Mouse (Mus musculus) forebrain, postnatal 0 days (tissue): ENCODE data around the gene Dyrk2. TPM values are rescaled to one million over a fixed set of nuclear protein-coding genes. Genes with fewer than 3 reads are reported as not detected.

Experiments
- ATAC-seq: fragments of 200-750 bp; cut with Nextera tagmentation; 2 replicates; pipeline ENCODE4 v1.8.0; 2017; ENCODE audit warnings: mild to moderate bottlenecking, moderate library complexity
- DNase-seq: peaks from one replicate; pipeline ENCODE4 v3.0.0-alpha.2; 2015
- H3K27ac ChIP-seq: fragments of 300-500 bp; sonication (generic); 2 replicates; pipeline ENCODE4 v1.5.1; 2014; ENCODE audit warnings: low read depth, mild to moderate bottlenecking, antibody characterized with exemption, low read length, moderate library complexity, mixed read lengths
- H3K27me3 ChIP-seq: fragments of 300-500 bp; sonication (generic); 2 replicates; pipeline ENCODE4 v1.6.1; 2014; ENCODE audit warnings: mild to moderate bottlenecking, low read length, mixed read lengths; ENCODE audit not compliant: insufficient read depth
- H3K36me3 ChIP-seq: fragments of 300-500 bp; sonication (generic); 2 replicates; pipeline ENCODE4 v1.6.1; 2014; ENCODE audit warnings: mild to moderate bottlenecking, moderate library complexity; ENCODE audit not compliant: insufficient read depth
- H3K4me1 ChIP-seq: fragments of 300-500 bp; sonication (generic); 2 replicates; pipeline ENCODE4 v1.6.1; 2014; ENCODE audit warnings: antibody characterized with exemption; ENCODE audit not compliant: insufficient read depth
- H3K4me2 ChIP-seq: fragments of 300-500 bp; sonication (generic); 2 replicates; pipeline ENCODE4 v1.6.1; 2014; ENCODE audit warnings: low read depth, mild to moderate bottlenecking, moderate library complexity
- H3K4me3 ChIP-seq: fragments of 300-500 bp; sonication (generic); 2 replicates; pipeline ENCODE4 v1.5.1; 2014; ENCODE audit warnings: low read depth, low read length, mixed read lengths
- H3K9ac ChIP-seq: fragments of 300-500 bp; sonication (generic); 2 replicates; pipeline ENCODE4 v1.6.1; 2014; ENCODE audit warnings: mild to moderate bottlenecking
- H3K9me3 ChIP-seq: fragments of 300-500 bp; sonication (generic); 2 replicates; pipeline ENCODE4 v1.6.1; 2016; ENCODE audit warnings: low read length
- CTCF ChIP-seq: sonication (generic); IDR thresholded peaks from 2 replicates; pipeline ENCODE4 v1.5.1; 2016; ENCODE audit warnings: antibody characterized with exemption, control low read depth, low read depth
- WGBS: fragments of 180-500 bp; shearing (Covaris S2); extraction: QIAGEN DNeasy Blood & Tissue Kit; methylation state at CpG from one replicate; pipeline ENCODE4 v1.1.7; 2014; 5-methylcytosine and 5-hydroxymethylcytosine counted together
- polyA plus RNA-seq: library from polyadenylated mRNA; unstranded; fragments of >200 nt; fragmentation: Nextera tagmentation; extraction: Ambion mirVana; gene quantifications from 2 replicates; pipeline ENCODE4 v1.2.1, GENCODE M21; 2015
- total RNA-seq: library from RNA; depleted of rRNA; stranded (reverse); fragments of >200 nt; gene quantifications from 2 replicates; pipeline ENCODE4 v1.2.3, GENCODE M21; 2014

Dyrk2 gene
- total and polyA plus RNA-seq, 2 experiments from 2014 or later = 11.4 to 52.9 TPM

DNA sequence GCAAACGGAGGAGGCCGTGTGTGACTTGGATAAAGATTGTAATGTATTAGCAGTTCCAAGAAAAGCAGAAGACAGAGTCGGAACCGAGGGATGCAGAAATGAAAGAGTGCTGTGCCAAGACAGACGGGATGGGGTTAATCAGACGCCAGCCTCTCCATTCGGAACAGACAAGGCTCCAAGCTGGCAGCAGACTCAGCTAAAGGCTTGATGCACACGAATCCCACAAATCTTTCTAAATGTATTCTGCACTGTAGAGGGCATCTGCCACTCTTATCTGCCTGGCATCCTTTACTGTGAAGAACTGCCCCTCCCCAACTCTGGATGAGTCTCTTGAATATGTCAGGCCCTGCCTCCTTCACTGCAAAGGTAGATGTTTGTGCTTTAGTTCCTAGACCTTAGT, 45.2 kb downstream of the Dyrk2 start:
- peak; percentile 89 for ATAC-seq
- Histone ChIP-seq H3K4me2 (no peak overlapping the region), H3K4me3 (no peak overlapping the region), H3K4me1 (no peaks in the 10 kb centered on the region; the same call in 1 of the 2 replicates), H3K9ac (no peak overlapping the region), H3K9me3 (no peaks in the 10 kb centered on the region), H3K36me3 (no peaks in the 10 kb centered on the region), H3K27me3 (no peaks in the 10 kb centered on the region), H3K27ac (peak overlapping the region; percentile 60; the same call in 1 of the 2 replicates)
- TF ChIP-seq CTCF = no peak
- DNase-seq = peak; percentile 87
- 48% methylated on average over 8 of the region's 8 CpGs for WGBS

- no peak overlapping the region for H3K9ac ChIP-seq
- no peak overlapping the region for H3K27ac ChIP-seq
- H3K4me1 ChIP-seq = no peaks in the 10 kb centered on the region; the same call in 1 of the 2 replicates
- H3K9me3 ChIP-seq = no peaks in the 10 kb centered on the region
- no peaks in the 10 kb centered on the region for H3K36me3 ChIP-seq
- DNase-seq (peak; percentile 89), ATAC-seq (peak; percentile 91)
- no peak overlapping the region for H3K4me3 ChIP-seq
- WGBS = 31% methylated on average over 7 of the region's 7 CpGs
- H3K4me2 ChIP-seq = no peak overlapping the region
- no peaks in the 10 kb centered on the region for H3K27me3 ChIP-seq
- no peak for TF ChIP-seq CTCF
Observed at GRCm38 (mm10) chr10:118820901-118821300, 49.1 kb downstream of the Dyrk2 start.

DNA sequence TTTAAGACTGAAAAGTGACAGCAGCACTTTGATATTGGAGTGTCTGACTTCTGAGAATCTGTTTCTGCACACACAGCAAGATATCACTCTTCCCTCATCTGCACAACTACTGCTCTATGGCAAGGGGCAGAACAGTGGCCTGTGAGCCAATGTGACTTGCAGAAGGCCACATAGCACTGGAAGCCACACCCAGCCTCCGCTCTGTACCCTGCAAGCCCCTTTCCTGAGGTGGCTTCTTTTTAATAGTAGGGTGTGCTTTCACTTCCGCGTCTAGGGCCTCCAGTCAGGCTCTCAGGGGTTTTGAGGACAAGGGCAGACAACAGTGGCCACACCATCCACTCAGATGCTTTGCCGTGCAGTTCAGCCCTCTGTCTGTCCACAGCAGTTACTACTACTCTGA, 50.2 kb downstream of the Dyrk2 start:
- Histone ChIP-seq H3K4me1 (no peaks in the 10 kb centered on the region; the same call in 1 of the 2 replicates), H3K9ac (no peak overlapping the region), H3K4me2 (no peak overlapping the region), H3K9me3 (no peaks in the 10 kb centered on the region), H3K27ac (no peak overlapping the region), H3K27me3 (no peaks in the 10 kb centered on the region), H3K4me3 (no peak overlapping the region), H3K36me3 (no peaks in the 10 kb centered on the region)
- DNase-seq (no peak), ATAC-seq (no peak)
- no peak for TF ChIP-seq CTCF
- 85% methylated on average over 4 of the region's 4 CpGs for WGBS

- no peak for TF ChIP-seq CTCF
- WGBS = 93% methylated on average over 6 of the region's 6 CpGs
Observed at GRCm38 (mm10) chr10:118817089-118817488, 52.9 kb downstream of the Dyrk2 start.

GRCm38 (mm10) chr10:118811945-118812344, 58.1 kb downstream of the Dyrk2 start:
- no peaks in the 10 kb centered on the region for H3K36me3 ChIP-seq
- H3K4me2 ChIP-seq = no peak overlapping the region
- DNase-seq = no peak
- TF ChIP-seq CTCF = no peak
- no peak overlapping the region for H3K9ac ChIP-seq
- H3K9me3 ChIP-seq = no peaks in the 10 kb centered on the region
- no peak for ATAC-seq
- H3K4me1 ChIP-seq = no peaks in the 10 kb centered on the region
- H3K4me3 ChIP-seq = no peak overlapping the region
- WGBS = 86% methylated on average over 6 of the region's 6 CpGs
- H3K27ac ChIP-seq = no peak overlapping the region
- no peaks in the 10 kb centered on the region for H3K27me3 ChIP-seq

More at GRCm38 (mm10) chr10:118817089-118817488, 52.9 kb downstream of the Dyrk2 start:
- Histone ChIP-seq H3K4me1 (no peaks in the 10 kb centered on the region), H3K27me3 (no peaks in the 10 kb centered on the region), H3K4me2 (no peak overlapping the region), H3K9me3 (no peaks in the 10 kb centered on the region), H3K9ac (no peak overlapping the region), H3K27ac (no peak overlapping the region), H3K36me3 (no peaks in the 10 kb centered on the region), H3K4me3 (no peak overlapping the region)
- no peak for DNase-seq
- no peak for ATAC-seq

- DNase-seq (no peak), ATAC-seq (no peak)
- Histone ChIP-seq H3K9me3 (no peaks in the 10 kb centered on the region), H3K4me1 (no peaks in the 10 kb centered on the region), H3K27ac (no peak overlapping the region), H3K4me2 (no peak overlapping the region), H3K27me3 (no peaks in the 10 kb centered on the region), H3K9ac (no peak overlapping the region), H3K4me3 (no peak overlapping the region), H3K36me3 (no peaks in the 10 kb centered on the region)
- no peak for TF ChIP-seq CTCF
- 77% methylated on average over 16 of the region's 16 CpGs for WGBS
Observed at GRCm38 (mm10) chr10:118810908-118811711, 58.9 kb downstream of the Dyrk2 start.
